Mouse (Mus musculus) C2C12 (cell line): Measurements from ENCODE around the gene Myof. TPM values are rescaled to one million over a fixed set of nuclear protein-coding genes. Genes with fewer than 3 reads are reported as not detected.

Experiments used
- H3K27me3 ChIP-seq: one replicate; pipeline ENCODE4 v1.6.1; 2011; ENCODE audit not compliant: control insufficient read depth, insufficient read depth, insufficient read length
- H3K36me3 ChIP-seq: one replicate; pipeline ENCODE4 v1.6.1; 2011; ENCODE audit not compliant: control insufficient read depth, insufficient read depth
- H3K4me3 ChIP-seq: one replicate; pipeline ENCODE4 v1.5.1; 2011; ENCODE audit warnings: mild to moderate bottlenecking, control low read depth; ENCODE audit not compliant: poor library complexity, insufficient read depth, severe bottlenecking
- H3K79me2 ChIP-seq: one replicate; pipeline ENCODE4 v1.6.1; 2011; ENCODE audit not compliant: control insufficient read depth, insufficient read depth
- H3K79me3 ChIP-seq: one replicate; pipeline ENCODE4 v1.6.1; 2011; ENCODE audit warnings: low read depth, control low read depth
- H3ac ChIP-seq: one replicate; pipeline ENCODE3; 2011; ENCODE audit warnings: low read depth; ENCODE audit not compliant: control insufficient read depth, insufficient read length
- CEBPB ChIP-seq: IDR thresholded peaks from one replicate; pipeline ENCODE4 v1.6.1; 2011; ENCODE audit warnings: low read depth, mild to moderate bottlenecking, control low read depth, moderate library complexity
- CTCF ChIP-seq: IDR thresholded peaks from one replicate; pipeline ENCODE4 v1.5.1; 2011; ENCODE audit not compliant: control insufficient read depth, insufficient read depth, insufficient read length
- FOSL1 ChIP-seq: IDR thresholded peaks from one replicate; pipeline ENCODE4 v1.8.0; 2011; ENCODE audit warnings: mild to moderate bottlenecking, low read length; ENCODE audit not compliant: poor library complexity, insufficient read depth, severe bottlenecking
- MAX ChIP-seq: IDR thresholded peaks from one replicate; pipeline ENCODE4 v1.6.1; 2011; ENCODE audit warnings: mild to moderate bottlenecking, control low read depth
- MYOD1 ChIP-seq: IDR thresholded peaks from one replicate; pipeline ENCODE4 v1.6.1; 2011; ENCODE audit warnings: low read depth; ENCODE audit not compliant: control insufficient read depth, insufficient read length
- MYOG ChIP-seq: IDR thresholded peaks from one replicate; pipeline ENCODE4 v1.6.1; 2011; ENCODE audit not compliant: control insufficient read depth, insufficient read length; ENCODE audit errors: extremely low read depth
- USF1 ChIP-seq: IDR thresholded peaks from one replicate; pipeline ENCODE4 v1.6.1; 2011; ENCODE audit warnings: low read depth, mild to moderate bottlenecking, control low read depth, moderate library complexity
- polyA plus RNA-seq: library from polyadenylated mRNA; unstranded; fragments of >200 nt; fragmentation: generic; extraction: Trizol; gene quantifications from one replicate; pipeline ENCODE4 v1.2.1, GENCODE M21; 2012; ENCODE audit warnings: missing spikeins

Myof gene
- polyA plus RNA-seq, 1 experiment: 125 TPM

GRCm38 (mm10) chr19:37970004-37970403 is 73.4 kb downstream of the Myof start:
- no peak overlapping the region for H3ac ChIP-seq
- peaks cover 3% of the 10 kb centered on the region for H3K79me3 ChIP-seq
- H3K36me3 ChIP-seq: peaks cover 95% of the 10 kb centered on the region
- H3K79me2 ChIP-seq: no peaks in the 10 kb centered on the region
- TF ChIP-seq MAX (no peak), MYOG (no peak), MYOD1 (no peak), CTCF (no peak), FOSL1 (no peak), CEBPB (no peak), USF1 (no peak)
- H3K4me3 ChIP-seq: no peak overlapping the region
- no peaks in the 10 kb centered on the region for H3K27me3 ChIP-seq

- TF ChIP-seq CTCF (no peak), CEBPB (no peak), MYOD1 (no peak), FOSL1 (no peak), MAX (no peak), MYOG (no peak)
- H3K79me2 ChIP-seq: no peaks in the 10 kb centered on the region
- H3K27me3 ChIP-seq: no peaks in the 10 kb centered on the region
- H3K36me3 ChIP-seq: peaks cover 86% of the 10 kb centered on the region
- peaks cover 3% of the 10 kb centered on the region for H3K79me3 ChIP-seq
- no peak overlapping the region for H3K4me3 ChIP-seq
- no peak overlapping the region for H3ac ChIP-seq
Measured at GRCm38 (mm10) chr19:37965828-37966227, 77.5 kb downstream of the Myof start.

GRCm38 (mm10) chr19:37963421-37963820 is 80.0 kb downstream of the Myof start:
- TF ChIP-seq MYOD1 (no peak), MYOG (no peak), MAX (no peak), CTCF (no peak), FOSL1 (no peak), CEBPB (no peak)
- Histone ChIP-seq H3K79me2 (peaks cover 1% of the 10 kb centered on the region), H3ac (no peak overlapping the region), H3K36me3 (peaks cover 79% of the 10 kb centered on the region), H3K79me3 (no peaks in the 10 kb centered on the region), H3K27me3 (no peaks in the 10 kb centered on the region), H3K4me3 (no peak overlapping the region)

- TF ChIP-seq CTCF (no peak), USF1 (no peak), MYOG (no peak), CEBPB (no peak), FOSL1 (no peak), MYOD1 (no peak), MAX (no peak)
- Histone ChIP-seq H3K79me2 (peaks cover 13% of the 10 kb centered on the region), H3K36me3 (peaks cover 75% of the 10 kb centered on the region), H3K79me3 (peaks cover 1% of the 10 kb centered on the region), H3K27me3 (no peaks in the 10 kb centered on the region), H3ac (no peak overlapping the region), H3K4me3 (no peak overlapping the region)
Measured at GRCm38 (mm10) chr19:37960791-37961190, 82.6 kb downstream of the Myof start.

- TF ChIP-seq FOSL1: peak; percentile 77
- peak; percentile 49 for TF ChIP-seq MYOD1
- no peak for TF ChIP-seq MAX
- no peak for TF ChIP-seq USF1
- peak; percentile 40 for TF ChIP-seq CEBPB
- TF ChIP-seq CTCF: no peak
- no peak for TF ChIP-seq MYOG
- Histone ChIP-seq H3K36me3 (peaks cover 75% of the 10 kb centered on the region), H3ac (peak overlapping the region; percentile 40), H3K27me3 (no peaks in the 10 kb centered on the region), H3K4me3 (no peak overlapping the region), H3K79me2 (peaks cover 15% of the 10 kb centered on the region), H3K79me3 (peaks cover 1% of the 10 kb centered on the region)
Measured at GRCm38 (mm10) chr19:37959543-37960215, 83.7 kb downstream of the Myof start.

GRCm38 (mm10) chr19:37959076-37959475 is 84.3 kb downstream of the Myof start:
- H3ac ChIP-seq: no peak overlapping the region
- H3K27me3 ChIP-seq: no peaks in the 10 kb centered on the region
- no peak overlapping the region for H3K4me3 ChIP-seq
- H3K79me2 ChIP-seq: peaks cover 21% of the 10 kb centered on the region
- peaks cover 75% of the 10 kb centered on the region for H3K36me3 ChIP-seq
- H3K79me3 ChIP-seq: peaks cover 1% of the 10 kb centered on the region
- no peak for TF ChIP-seq FOSL1
- TF ChIP-seq MYOD1: no peak
- TF ChIP-seq CTCF: no peak
- TF ChIP-seq MYOG: no peak
- peak; percentile 50 for TF ChIP-seq MAX
- no peak for TF ChIP-seq CEBPB
- no peak for TF ChIP-seq USF1
